Mouse (Mus musculus) forelimb bud, embryonic 11.5 days (tissue): ENCODE measurements at regions not wholly inside any gene's neighbourhood (a gene's known extent, or its start where the extent isn't known, plus 50 kb on each side); places are given as distances from the start of the nearest gene placed in this dataset.

Source experiments
- DNase-seq: peaks from one replicate; pipeline ENCODE4 v3.0.0-alpha.2; 2012; ENCODE audit warnings: low read depth, low spot score

DNA sequence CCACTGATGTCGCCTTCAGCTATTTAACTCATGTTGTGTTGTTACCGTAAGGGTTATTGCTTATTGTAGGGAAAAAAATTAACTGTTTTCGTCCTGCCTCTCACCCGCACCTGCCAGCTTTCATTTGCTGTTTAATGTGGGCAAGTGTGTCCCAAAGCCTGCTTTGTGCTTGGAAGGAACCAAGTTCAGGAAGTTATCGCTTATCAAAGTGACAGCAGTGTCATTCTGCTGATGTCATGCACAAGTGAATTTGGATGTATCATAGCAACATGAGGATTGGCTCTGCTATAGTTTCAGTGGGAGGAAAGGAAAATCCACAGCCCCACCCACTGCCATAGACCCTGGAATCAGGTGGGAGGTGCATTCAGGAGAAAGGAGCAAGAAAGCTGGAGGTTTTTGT is 276.5 kb downstream of the Rnf144b start:
- DNase-seq = no peak

DNA sequence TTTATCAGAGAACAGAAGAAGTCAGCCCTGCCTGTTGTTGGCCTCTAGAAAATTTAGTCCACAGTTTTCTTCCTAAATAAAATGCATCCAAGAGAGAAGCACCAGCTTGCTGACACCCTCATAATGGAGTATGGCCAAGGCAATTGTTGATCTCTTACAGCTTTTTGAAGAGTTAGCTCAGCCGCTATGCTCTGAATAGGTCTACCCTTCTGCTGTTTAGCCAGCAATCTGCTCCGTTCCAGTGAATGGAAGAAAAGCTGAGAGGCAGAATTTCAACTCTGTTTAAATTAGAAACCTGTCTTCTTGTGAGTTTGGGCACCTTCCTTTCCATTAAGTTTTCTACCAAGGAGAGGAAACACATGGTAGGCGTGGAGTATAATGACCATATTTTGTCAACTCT is 290.8 kb downstream of the Rnf144b start:
- no peak for DNase-seq

DNA sequence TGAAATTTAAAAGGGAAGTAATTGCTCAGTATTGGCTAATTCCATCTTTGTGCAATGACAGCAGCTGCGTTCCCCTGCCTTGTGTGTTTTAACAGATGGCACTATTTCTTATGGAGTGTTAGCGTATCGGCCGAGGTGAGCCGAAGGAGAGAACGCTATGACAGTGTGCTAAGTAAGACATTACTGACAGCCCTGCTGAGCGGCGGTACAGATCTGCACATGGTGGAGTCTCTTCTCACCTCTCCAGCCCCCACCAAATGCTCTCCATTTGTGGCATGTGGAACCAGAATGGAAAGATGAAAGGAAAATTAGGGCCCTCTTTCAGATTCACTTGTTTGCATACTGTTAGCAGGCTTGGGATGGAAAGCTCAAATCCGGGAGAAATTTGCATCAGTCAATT is 291.5 kb downstream of the Rnf144b start:
- no peak for DNase-seq

DNA sequence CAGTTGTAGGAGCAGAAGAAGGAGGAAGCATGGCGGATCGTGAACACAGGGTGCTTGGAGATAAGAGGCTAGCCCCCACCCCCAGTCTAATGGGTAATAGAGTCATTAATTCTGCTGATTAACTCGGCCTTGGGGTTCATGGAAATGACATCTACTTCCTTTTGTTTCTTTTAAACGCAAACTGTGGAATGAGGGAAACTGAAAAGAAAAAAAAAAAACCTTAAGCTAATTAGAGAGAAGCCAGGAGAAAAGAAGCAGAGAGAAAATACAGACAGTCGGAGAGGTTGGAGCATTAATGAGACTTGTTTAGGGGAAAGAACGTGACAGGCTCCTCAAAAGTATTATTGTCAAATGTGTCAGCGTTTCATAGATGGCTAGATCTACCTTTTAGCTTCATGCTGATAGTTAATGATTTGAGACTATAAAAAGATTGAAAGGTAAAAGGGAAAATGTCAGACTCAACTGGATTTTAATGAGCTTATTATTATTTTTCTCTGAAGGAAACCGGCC is 307.5 kb downstream of the Rnf144b start:
- no peak for DNase-seq

DNA sequence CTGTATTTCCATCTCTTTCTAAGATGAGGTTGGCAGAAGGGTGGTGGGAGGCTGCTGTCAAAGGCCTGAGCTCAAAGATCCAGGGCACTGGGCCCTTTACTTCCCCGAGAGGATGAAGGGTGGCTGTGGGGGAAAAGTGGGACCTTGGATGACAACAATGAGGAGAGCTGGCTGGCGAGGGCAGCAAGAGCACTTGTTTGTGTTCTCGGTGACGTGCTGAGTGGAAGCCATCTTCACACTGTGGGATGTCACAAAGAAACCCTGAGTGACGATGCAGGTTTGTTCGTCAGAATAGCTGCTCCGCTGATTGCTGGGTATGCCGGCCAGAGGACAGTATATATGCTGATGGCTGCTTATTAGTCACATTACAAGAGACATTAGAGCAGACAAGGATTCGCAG is 308.0 kb downstream of the Rnf144b start:
- DNase-seq = no peak

DNA sequence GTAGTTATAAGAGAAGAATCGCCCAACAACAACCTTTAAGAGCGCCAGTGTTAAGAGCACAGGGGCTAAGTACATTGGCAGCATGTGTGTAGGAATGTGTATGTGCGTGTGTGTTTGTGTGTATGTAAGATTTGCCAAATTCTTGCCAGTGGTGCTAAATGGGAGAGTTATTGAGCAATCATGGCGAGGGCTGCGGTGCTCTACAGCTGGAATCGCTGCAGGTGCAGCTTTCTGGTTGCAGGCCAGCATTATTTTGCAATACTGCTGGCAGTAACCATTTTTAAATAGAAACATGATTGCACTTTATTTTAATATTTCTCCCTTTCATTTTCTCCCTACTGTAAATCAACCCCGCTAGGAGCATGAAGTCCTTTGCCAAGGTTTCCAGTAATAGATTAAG is 313.2 kb downstream of the Rnf144b start:
- DNase-seq = no peak

DNA sequence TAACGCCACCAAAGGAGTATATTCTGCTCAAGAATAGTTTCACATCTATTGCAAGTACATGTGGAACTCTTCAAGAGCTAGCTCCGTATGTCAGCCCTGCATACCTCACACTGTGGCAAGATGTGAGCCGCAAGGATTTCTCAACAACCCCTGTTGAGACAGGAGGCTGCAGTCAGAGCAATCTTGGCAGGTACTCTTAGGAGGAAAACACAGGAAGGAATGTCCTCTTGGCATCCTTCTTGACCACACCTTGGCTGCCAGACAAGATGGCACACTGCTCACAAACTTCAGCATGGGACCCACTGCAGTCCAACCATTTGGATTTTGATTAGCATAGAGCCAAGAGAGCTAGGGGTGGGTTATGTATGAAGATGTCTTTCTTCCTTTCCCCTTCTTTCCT is 322.4 kb downstream of the Rnf144b start:
- DNase-seq = no peak

DNA sequence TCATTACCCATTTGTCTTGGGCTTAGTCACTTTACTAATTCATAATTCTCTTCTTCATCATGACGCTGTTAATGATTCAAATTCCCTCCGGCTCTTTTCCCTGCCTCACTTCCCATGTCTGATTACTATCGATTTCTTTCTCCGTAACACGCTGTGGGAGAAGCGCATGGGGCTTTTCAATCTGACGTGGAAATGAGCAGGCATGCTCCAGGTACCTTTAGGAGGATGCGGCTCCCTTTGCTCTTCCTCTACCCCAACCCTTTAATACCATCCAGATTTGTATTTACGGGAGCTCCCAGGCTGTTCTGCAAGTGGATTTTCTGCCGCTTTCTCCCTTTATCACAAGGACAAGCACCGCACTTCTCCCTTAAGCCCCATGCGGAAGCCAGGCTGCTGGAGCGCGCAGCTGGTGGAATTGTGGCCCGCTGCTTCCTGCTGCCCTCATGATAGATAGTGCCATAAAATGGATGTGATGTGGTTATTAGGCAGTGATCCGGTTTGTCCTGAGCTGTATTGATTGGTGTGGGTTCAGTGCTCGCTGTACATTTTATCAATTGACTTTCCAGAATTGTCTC is 329.8 kb downstream of the Rnf144b start:
- DNase-seq = no peak

DNA sequence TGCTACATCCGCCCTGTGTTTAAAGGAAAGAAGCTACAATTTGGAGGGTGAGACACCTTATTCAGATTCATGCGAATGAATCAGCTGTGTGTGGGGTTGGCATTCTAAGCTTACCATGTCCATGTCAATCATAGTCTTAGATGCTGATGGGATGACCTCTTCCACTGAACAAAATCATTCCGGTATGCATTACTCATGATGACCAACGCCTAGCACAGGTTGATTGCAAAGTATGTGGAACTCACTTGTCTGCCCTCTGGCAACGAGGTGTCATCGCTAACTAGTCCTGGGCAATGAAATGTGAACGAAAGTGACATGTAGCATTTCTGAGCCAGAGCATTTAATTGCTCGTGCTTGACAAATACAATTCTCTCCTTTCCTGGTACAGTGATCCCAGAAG is 339.7 kb downstream of the Rnf144b start:
- no peak for DNase-seq

DNA sequence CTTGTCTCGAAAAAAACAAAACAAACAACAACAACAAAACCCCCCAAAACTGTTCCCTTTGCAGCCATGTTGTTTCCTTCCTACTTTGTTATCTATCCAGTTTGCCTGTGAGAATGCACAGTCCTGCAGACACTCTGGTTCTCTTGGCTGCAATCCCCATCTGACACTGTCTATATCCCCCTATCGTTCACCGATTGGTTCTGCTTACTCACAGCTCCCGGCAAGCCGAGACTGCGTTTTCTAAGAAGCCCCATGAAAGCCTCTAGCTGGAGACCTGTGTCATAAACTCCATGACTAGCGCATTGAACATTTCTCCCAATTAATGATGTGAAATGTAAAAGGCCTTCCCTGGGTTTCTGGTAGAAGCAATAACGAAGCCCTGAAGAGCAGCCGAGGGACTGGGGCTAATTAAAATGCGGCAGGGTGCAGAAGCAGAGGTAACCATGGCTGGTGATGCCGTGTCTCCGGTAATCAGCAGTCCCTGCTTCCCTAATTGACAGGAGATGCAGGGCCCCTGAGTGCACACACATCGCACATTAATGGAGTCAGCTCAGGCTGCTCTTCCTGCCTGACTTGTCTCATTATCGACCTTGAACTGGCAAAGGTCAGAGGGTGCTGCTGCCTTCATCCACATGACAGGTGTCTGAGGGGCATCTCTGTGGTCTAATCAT is 349.2 kb downstream of the Rnf144b start:
- peak; percentile 30 for DNase-seq

DNA sequence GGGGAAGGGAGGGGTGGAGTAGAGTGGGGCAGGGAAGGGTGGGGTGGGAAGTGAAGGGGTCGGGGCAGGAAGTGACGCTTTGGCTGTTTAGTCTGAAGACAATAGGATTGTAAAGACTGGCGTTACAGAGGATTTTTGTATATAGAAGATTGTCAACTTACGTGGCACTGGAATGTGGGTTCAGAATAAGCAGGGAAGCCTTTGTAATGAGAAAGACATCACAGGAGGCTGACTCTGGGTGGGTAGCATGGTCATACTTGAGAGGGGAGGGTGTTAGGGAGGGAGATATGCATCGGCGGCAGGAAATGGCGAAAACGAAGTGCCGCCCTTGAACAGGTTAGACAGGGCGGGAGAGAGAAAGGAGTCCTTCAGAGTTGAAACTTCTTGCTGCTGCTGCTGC is 357.7 kb downstream of the Rnf144b start:
- no peak for DNase-seq

DNA sequence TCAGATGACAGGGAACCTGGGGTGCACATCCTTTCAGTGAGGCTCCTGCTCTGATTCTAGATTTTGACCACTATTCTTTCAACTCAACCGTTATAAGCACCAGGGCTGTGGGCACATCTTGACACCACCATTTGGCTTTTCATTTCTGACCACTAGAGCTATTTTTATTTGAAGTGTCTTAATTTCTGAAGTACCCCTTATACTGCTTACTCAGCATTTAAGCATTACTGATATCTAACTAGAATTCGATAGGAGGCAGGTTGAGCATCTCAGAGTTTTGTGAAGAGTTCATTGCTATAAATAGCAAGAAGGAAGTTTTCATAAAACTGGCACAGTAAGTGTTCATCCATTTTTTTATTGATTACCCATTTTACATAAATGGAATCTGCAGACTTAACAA is 362.4 kb downstream of the Rnf144b start:
- no peak for DNase-seq

DNA sequence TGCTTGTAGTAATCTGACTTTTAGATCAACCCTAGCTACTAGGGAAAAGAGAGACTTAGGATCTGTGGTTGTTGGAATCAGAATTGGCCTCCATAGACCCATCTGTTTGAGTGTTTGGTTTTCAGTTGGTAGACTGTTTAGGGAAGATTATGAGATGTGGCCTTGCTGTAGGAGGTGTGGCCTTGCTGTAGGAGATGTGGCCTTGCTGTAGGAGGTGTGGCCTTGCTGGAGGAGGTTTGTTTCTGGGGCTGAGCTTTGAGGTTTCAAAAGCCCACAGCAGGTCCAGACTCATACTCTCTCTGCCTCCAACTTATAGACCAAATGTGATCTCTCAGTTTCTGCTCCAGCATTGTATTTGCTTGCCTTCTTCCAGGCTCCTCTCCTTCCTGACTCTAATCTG is 363.7 kb downstream of the Rnf144b start:
- no peak for DNase-seq

DNA sequence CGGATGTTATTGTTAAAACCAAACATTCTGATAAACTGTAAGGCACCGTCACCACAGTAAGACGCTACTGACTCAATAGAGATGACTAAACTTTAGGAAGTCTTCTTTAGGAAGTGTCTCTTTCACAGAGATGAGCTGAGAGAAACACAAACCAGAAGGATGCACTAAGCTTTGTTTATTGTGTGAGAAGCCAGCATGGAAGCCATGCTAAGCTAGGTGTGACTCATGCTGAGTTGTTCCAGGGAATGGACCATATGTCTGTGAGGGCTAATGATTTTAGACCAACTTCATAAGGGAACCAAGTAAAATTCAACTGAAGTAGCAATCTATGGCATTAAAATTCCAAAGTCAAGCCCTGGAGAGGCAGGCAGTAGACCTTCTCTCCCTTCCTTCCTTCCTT is 364.2 kb downstream of the Rnf144b start:
- DNase-seq = no peak

DNA sequence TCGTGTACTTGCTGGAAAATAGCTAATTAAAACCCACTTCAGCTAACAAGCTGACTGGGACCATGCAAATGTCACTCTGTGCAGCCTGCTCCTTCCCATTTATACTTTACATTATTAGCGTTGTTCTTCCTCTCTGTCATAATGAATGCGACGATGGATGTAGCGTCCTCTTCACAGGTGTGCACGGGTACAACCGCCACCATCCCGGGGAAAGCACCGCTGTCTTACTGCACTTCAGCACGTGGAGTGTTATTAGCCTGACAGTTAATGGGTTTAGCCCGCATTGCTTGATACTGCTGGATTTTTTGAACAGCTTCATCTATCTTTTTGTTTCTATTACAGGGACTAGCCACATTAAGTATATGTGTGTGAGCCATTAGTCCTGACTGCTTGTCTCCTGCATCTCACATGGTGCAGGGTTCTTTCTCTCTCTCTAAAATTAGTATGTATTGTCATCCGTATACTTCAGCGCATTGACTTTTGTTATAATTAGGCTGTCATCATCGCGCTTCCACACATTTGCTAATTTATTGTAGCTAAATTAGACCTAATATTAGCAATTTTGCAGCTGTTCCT is 383.0 kb downstream of the Rnf144b start:
- no peak for DNase-seq

DNA sequence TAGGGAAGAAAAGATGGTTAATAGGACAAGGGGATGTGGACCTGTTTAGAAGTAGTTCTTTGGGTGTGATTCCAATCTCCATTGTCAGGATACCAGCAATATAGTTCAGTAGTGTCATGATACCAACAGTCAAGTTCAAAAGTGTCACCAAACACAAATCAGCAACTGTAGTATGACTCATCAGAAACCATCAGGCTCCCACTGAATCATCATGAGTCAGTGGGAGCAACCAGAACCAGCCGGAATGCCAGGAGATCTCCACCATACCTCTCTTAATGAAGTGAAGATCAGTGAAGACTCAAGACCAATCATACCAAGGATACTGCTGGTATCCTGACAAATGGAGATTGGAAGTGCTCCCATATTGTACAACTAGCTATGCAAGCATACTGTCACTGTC is 410.5 kb downstream of the Rnf144b start:
- no peak for DNase-seq

DNA sequence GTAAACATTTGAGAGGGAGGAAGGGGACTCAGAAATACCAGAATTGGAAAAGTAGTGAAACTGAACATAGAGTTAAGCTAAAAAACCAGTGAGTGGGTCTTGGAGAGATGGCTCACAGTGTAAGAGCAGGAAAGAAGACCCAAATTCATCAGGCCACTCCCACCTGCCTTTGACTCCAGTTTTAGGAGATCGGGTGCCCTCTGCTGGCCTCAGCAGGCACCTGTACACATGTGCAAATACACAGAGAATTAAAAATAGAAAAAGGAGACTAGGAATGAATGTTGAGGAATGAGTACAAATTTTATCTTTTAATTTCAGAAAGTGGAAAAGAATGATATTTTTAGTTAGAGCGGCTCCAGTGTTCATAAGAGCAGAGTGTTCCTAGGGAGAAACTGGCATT is 414.7 kb downstream of the Rnf144b start:
- DNase-seq = no peak

DNA sequence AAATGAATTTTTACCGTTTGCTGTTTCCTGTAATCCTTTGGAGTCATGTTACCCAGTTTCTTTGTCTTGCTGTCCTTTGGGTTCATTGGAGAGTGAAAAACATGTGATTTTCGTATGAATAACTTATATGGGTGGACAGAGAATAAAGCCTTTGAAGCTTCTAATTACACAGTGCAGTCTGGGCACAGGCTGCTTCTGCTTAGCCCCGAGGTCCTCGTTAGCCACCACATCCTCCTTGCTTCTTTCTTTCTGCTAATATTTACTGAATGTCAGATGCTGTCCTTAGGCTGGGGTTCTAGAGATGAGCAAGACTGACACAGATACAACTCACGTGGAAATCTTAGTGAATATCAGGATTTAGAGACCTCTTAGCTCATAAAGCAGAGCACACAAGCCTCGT is 427.2 kb downstream of the Rnf144b start:
- DNase-seq = no peak

DNA sequence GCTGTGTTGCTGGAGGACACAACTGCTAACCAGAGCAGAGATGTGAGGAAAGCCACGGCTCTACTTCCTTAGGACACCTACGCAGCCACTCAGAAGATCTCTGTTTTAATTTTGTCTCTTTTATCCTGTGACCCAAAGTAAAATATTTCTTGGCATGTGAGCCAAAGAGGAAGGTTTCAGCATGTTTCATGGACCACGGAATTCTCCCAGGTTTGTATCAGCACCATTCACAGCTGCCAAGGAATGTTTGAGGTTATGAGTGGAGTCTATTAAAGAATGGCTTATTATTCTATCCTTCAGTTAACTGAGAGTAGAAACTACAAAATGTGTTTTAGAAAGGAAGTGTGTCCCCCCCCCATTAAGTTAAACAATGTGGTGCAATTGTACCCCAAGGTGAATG is 429.8 kb downstream of the Rnf144b start:
- DNase-seq = no peak

DNA sequence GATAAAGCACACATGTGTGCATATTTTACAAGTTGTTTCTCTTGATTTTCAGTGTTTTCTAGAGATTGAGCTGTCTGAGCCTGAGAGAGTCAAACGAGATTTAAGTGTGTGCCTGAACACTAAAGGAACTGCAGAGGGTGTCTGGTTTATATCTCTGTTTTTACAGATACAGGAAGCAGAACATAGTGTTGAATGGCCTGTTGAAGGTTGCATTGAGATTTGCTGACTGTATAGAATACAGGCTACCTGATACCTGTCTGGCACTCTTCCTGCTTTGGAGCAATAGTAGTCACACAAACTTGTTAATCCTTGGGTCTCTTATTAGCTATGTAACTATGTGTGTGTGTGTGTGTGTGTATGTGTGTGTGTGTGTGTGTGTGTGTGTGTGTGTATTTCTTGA is 431.7 kb downstream of the Rnf144b start:
- DNase-seq = peak; percentile 12

DNA sequence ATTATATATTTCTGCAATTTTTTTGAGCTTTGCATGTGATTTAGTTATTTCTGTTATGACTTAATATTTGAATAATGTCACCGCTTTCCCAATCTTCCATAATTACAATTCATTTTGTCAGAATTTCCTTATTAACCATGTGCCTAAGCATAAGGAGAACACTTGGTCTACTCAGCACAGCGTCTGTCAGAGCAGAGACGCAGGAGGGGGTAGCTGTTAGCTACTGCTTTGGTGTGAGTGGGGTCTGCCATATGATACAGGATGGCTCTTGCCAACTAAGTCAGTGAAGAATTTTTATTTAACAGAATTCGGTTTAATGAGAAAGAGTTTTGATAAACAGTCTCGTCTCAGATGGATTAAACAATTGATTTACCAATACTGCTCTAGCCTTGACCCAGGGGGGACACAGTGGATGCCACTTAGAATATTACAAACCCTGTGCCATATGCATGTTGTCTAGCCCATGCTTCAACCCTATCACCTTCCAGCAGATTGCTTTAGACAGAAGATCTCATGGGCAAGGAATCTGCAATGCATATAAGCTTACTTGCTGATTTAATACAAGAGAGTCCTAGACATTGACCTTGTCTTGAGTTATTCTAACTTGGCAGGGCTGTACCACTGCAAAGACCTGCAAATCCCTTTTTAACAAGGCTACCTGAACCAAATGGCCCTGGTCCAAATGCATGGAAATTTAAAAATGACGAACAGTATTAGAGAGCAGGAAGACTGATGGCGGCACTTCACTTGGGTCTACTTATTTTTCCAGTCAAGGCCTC is 434.9 kb downstream of the Rnf144b start:
- no peak for DNase-seq

DNA sequence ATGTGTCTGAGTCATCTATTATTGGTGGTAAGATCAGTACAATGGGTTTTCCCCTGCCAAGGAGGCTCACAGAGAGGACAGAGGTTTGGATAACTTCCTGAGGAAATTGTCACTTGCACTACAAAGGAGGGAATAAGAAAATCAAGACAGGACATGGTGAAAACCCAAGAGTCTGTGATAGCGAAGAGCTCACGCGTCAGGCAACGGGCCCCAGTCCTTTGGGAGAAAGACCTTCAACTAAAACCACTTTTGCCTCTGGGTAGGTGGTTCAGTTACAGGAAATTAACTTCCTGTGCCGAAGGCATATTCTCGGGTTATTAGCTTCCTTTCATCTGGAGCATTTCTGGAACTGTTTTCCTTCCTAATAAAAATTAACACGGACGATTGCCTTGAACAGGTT is 440.4 kb downstream of the Rnf144b start:
- peak; percentile 7 for DNase-seq

DNA sequence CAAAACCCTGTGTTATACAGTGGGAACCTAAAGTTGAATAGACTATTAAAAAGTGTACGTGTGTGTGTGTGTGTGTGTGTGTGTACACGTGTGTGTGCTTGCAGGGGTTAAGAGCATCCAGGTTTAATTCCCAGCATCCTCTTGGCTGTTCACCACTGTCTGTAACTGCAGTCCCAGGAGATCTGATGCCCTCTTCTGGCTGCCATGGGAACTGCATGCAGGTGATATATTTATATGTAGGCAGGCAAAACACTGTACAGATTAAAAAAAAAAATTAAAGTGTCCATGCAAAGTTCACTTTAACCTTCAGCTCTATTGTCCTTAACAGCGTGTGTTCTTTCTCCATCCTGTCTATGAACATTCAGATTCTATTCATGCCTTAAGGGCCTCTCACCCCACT is 454.1 kb downstream of the Rnf144b start:
- DNase-seq = no peak
